12 mouse cellular contexts compared by ENCODE assay signal in genomic region chr16:23279879-23280741, GRCm38 (mm10). TPM values are rescaled to one million over a fixed set of nuclear protein-coding genes. Genes with fewer than 3 reads are reported as not detected.
DNase-seq lines count a peak whose midpoint lies in the region; ATAC-seq and TF ChIP-seq lines count a peak whose summit lies in the region.
"Had no signal": no experiment of that assay in that cellular context is flagged by ENCODE, and none has a peak within 500 bp of the region (broad histone marks: within the 10 kb centered on the region; RNA-seq: fewer than 3 reads in every experiment).

No protein-coding gene starts in this region.

- H3K4me1 ChIP-seq in stomach, postnatal 0 days (replicated peaks; ENCODE audit: control insufficient read depth, insufficient read depth) = no peaks in the 10 kb centered on the region
- no peaks in the 10 kb centered on the region for H3K4me1 ChIP-seq in intestine, embryonic 15.5 days (replicated peaks)
- H3K4me1 ChIP-seq: midbrain, embryonic 12.5 days had no signal

- no peak overlapping the region for H3K4me3 ChIP-seq in stomach, postnatal 0 days (ENCODE audit: low read depth, low read length)
- H3K4me3 ChIP-seq in intestine, embryonic 15.5 days (replicated peaks) = no peak overlapping the region
- H3K4me3 ChIP-seq: midbrain, embryonic 12.5 days had no signal

- ATAC-seq in stomach, postnatal 0 days (ENCODE audit: low FRiP score, low TSS enrichment) = no peak
- no peak for ATAC-seq in intestine, embryonic 15.5 days
- ATAC-seq: Patski had no signal

- intact Hi-C loops in left cerebral cortex, postnatal 14 days (cut with DNase I) = no loop called here

- H3K9ac ChIP-seq in stomach, postnatal 0 days (ENCODE audit: low read length) = no peak overlapping the region
- H3K9ac ChIP-seq in intestine, embryonic 15.5 days = no peak overlapping the region
- H3K9ac ChIP-seq: midbrain, embryonic 12.5 days had no signal

- no peak for TF ChIP-seq CTCF in stomach, postnatal 0 days (IDR thresholded peaks at IDR 0.05; ENCODE audit: low read depth)

- H3K4me2 ChIP-seq in stomach, postnatal 0 days (replicated peaks; ENCODE audit: low read depth) = no peak overlapping the region
- no peak overlapping the region for H3K4me2 ChIP-seq in intestine, embryonic 15.5 days (replicated peaks)
- H3K4me2 ChIP-seq: midbrain, embryonic 12.5 days had no signal

- TF ChIP-seq EP300 in stomach, postnatal 0 days (optimal IDR thresholded peaks at IDR 0.05) = no peak

- no peak overlapping the region for H3K27ac ChIP-seq in stomach, postnatal 0 days (replicated peaks)
- H3K27ac ChIP-seq in intestine, embryonic 15.5 days = no peak overlapping the region
- H3K27ac ChIP-seq: midbrain, embryonic 12.5 days had no signal

- peak; percentile 27 to 57 for DNase-seq in left cerebral cortex, postnatal 14 days (ENCODE audit: low spot score in 2 of 2)
- no peak for DNase-seq in left cerebral cortex, adult 18-20 months (ENCODE audit: low spot score in 2 of 2)
- peak; percentile 25 for DNase-seq in adipocyte (ENCODE audit: low spot score)
- peak; percentile 40 to 41 for DNase-seq in lung, postnatal 4 days
- DNase-seq in thymus, adult 18-20 months = peak; percentile 48 to 74
- no peak for DNase-seq in stomach, postnatal 0 days (ENCODE audit: low spot score)
- no peak for DNase-seq in kidney, postnatal 10 days
- DNase-seq: cerebellum, adult 9-10 months; gastrocnemius, postnatal 25 days had no signal

- no peaks in the 10 kb centered on the region for H3K9me3 ChIP-seq in stomach, postnatal 0 days (ENCODE audit: control insufficient read depth, low read length)
- H3K9me3 ChIP-seq in intestine, embryonic 15.5 days = no peaks in the 10 kb centered on the region
- H3K9me3 ChIP-seq: midbrain, embryonic 12.5 days had no signal

- no peaks in the 10 kb centered on the region for H3K27me3 ChIP-seq in stomach, postnatal 0 days (ENCODE audit: control insufficient read depth, insufficient read depth, low read length)
- no peaks in the 10 kb centered on the region for H3K27me3 ChIP-seq in intestine, embryonic 15.5 days (replicated peaks)
- H3K27me3 ChIP-seq: midbrain, embryonic 12.5 days; Patski had no signal

- H3K36me3 ChIP-seq in stomach, postnatal 0 days (ENCODE audit: control insufficient read depth, insufficient read depth, low read length) = no peaks in the 10 kb centered on the region
- H3K36me3 ChIP-seq in intestine, embryonic 15.5 days = no peaks in the 10 kb centered on the region
- H3K36me3 ChIP-seq: midbrain, embryonic 12.5 days had no signal

- WGBS in stomach, postnatal 0 days = 68% methylated on average over 9 of the region's 9 CpGs
- 63% methylated on average over 9 of the region's 9 CpGs for WGBS in intestine, embryonic 15.5 days

RNA-seq across cellular contexts. Expression of gene St6gal1, which starts 55.6 kb away (rescaled TPM):
- 10 to 100 TPM; 10.5 to 13.0 TPM for total RNA-seq in left cerebral cortex, postnatal 14 days (2021)
- total RNA-seq in left cerebral cortex, adult 18-20 months (2021) = 10 to 100 TPM; 16.2 to 17.6 TPM
- 7.7 and 7.9 TPM in 2 replicates for polyA plus RNA-seq in stomach, postnatal 0 days (2015; fragmentation: Nextera tagmentation; extraction: Ambion mirVana)
- polyA plus RNA-seq in intestine, embryonic 15.5 days (2015; fragmentation: Nextera tagmentation; extraction: Ambion mirVana) = 15.7 and 17.5 TPM in 2 replicates

Comparison
In these comparisons a context has a peak if more than half of its experiments do, and no peak if none do; other contexts are left out.
1. DNase-seq: peak in left cerebral cortex, postnatal 14 days (2 of 2), adipocyte (single experiment), lung, postnatal 4 days (2 of 2) and thymus, adult 18-20 months (2 of 2); none in left cerebral cortex, adult 18-20 months (0 of 2), stomach, postnatal 0 days (single experiment) and kidney, postnatal 10 days (single experiment).